Mouse (Mus musculus) CD4-positive, CD25-positive, alpha-beta regulatory T cell, adult 4 months (primary cell): ENCODE results near the gene Olig2. TPM values are rescaled to one million over a fixed set of nuclear protein-coding genes. Genes with fewer than 3 reads are reported as not detected.

Source experiments
- ATAC-seq: one replicate; pipeline ENCODE4 v1.8.0; 2017
- polyA plus RNA-seq, 2 experiments: library from polyadenylated mRNA; unstranded; fragments of 100-300 nt; shearing (Covaris generic); gene quantifications; one replicate each; pipeline ENCODE4 v1.2.1; 2017

Gene Olig2
- not detected for polyA plus RNA-seq

DNA sequence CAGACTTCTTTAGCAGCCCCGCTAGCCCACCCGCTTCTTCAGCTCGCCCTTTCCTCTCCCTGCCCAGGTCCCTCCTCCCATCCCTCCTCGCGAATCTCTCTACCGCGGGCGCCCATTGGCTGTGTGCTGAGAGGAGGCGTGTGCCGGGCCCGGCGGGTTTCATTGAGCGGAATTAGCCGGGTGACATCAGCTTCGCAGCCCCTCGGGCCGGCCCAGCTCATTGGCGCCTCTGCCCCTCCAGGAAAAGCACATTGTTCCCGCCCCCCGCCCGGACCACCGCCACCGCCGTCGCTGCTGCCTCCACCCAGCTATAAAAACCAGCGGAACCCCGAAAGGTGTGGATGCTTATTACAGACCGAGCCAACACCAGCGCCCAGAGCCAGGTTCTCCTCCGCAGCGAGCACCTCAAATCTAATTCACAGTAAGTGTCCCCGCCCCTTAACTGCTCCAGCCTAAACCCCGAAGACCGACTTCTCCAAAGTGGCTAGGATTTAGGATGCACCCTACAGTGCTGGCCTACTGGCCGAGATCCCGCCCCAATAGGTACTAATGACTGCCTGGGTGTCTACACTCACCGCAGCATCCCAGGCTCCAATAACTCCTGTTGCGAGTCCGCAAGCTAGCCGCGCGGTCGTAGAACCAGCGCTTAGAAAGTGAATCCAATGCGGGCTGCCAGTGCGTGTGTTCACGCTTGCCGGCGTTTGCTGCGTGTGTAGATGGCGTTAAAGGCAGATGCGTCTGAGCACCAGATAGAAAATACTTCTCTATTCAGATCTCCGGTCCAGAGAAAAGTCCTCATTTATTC lies at the start of gene Olig2:
Gene Olig2 (plus strand): TSS at position 225 of the 805 bp plus-strand sequence.
- ATAC-seq = no peak

DNA sequence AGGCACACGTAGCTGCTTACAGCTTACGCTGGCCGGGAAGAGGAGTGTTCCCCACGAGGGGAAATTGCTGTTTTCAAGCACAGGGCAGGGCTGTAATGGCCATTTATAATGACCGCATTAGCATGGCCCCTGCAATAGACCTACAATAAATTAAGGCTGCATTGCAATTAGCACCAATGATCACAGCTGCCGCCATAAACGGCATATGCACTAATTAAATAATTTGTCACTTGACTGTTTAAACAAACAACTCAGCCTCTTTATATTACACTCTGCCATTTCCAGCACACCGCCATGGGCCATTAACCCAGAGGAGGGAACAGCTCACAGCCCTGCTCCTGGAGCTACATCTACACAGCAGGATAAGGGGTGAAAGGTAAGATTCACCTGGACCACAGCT lies 49.4 kb upstream of the Olig2 start:
- no peak for ATAC-seq

DNA sequence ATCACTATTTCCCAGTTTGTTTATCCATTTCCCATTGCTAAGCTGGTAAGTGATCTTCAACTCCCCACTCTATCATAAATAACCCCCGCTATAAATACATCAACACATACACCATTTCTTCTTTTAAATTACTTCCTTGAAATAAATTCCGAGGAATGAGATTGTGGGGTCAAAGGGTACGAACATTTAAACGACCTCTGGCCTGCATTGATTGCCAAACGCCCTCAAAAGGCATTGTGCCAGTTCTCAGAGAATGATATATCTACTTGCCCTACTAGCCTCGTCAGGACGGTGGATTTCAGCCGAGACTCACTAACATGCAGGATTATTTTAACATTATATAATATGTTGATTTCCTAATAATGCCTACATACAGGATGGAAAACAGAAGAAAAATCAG lies 38.2 kb upstream of the Olig2 start:
- no peak for ATAC-seq

DNA sequence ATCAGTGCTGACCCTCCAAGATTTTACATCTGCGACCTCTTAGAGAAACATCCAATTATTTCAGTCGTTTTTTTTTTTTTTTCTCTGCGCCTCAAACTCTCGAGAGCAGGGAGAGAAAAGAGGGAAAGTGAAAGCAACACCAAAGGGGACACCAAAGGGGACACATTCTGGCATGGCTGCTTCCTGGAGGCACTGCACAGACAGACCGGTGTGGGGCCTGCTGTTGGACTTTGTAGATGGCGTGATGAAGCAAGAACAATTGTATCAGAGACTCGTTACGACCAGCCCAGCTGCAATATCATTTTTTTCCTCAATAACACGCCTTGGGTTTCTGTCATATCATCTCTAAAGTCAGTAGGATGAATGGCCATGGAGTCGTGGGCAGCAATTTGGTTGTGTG lies 37.6 kb upstream of the Olig2 start:
- no peak for ATAC-seq

DNA sequence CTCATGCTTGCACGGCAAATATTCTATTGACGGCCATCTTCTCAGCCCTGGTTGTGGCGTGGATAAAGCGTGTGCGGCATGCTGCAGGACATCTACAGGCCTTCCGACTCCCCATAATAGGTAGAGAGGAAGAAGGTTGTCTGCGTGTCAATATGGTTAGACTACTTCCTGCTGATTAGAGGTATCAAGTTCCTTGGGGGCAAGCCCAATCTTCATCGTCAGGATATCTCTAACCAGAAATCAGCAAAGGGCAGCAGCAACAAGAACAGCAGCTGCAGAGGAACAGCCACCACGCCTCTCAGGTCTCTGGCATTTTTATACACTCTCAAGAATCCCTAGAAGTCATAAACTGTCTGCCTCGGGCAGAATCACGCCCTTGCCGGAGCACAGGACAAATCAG lies 37.0 kb upstream of the Olig2 start:
- ATAC-seq = no peak

DNA sequence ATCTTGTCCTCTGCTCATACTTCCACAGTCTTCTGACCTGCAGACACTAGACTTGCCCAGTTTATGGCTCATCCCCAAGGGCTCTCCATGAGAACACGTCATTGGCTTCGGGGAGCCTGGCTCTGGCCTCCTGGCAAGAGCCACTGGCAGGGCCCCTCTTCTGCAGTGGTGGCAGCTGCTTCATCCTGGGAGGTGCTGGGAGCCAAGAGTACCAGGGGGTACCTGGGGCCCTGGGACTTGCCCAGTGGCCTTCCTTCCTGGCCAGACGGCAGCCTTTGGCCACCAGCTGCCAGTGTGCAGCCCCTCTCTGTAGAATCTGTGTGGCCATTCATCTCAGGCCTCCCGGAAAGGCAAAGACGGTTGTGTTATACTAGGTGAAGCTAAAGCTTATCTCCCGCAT lies 34.0 kb upstream of the Olig2 start:
- no peak for ATAC-seq

DNA sequence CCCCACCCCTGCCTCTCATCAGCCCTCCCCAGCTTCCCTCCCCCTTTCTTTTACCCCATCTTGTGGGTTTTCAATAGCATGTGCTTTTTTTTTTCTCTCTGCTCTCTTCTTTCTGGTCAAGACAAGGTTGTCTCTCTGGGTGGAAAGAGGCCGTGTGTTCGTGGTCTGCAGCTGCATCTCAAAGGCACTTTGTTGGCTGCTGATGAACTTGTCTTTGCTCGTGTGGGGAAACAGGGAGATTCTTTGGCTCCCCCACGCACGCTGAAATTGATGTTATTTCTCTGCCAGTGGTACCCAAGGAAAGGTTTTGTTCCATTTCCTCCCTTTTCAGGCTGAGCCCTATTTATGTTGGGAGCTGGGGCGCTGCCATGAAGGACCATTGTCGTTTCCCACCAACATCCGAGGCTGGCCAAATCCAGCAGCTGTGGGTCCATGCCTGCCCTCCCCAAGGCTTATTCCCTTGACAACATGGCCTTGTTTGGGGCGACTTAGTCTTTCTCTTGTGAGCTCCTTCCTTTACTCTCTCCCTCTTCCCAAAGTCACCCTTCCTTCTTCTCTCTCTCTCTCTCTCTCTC lies 33.5 kb upstream of the Olig2 start:
- no peak for ATAC-seq

DNA sequence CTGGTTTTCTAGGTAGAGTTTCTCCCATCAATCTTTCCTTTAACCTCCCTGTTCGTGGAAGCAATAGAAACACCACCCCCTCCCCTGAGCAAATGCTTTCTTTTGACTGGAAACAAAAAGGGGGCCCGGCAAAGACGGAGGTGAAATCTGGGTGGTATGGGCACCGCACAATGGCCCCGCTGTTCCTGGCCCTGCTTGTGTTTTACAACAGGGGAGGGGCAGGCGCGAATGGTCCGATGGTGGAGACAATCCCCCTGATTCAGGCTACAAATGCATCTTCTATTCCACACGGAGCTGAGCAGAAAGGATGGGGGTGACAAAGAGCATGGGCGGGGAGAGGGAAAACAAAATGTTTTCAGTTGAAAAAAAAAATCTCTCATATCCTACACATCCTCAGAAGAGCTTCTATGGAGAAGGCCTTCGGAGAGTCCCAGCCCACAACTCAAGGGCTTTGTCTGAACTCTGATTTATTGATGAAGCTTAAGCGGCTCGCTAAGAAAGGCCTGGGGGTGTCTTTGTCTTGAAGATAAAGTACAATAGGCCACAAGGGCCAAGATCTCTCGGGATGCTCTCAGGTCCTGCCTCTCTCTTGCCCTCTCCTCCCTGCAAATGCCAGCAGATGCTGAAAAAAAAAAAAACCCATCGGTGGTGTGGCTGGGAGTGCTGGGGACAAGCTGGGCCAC lies 32.4 kb upstream of the Olig2 start:
- ATAC-seq = no peak

DNA sequence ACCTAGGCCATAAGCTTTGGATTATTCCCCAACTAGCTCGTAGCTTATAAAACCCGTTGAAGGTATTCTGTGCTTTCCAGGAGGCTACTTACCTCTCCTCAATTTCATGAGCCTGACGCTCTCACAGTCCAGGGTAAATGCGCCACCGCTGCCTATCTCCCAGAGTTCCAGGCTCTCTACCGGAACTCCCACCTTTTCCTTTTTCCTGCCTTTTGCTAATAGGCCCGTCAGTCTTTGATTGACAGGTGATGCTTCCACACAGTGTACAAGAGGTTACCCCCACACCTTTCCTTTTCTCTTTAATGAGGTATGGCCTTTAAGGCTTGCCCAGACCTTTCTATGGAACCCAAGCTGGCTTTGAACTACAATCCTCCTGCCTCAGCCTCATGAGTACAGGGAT lies 25.4 kb upstream of the Olig2 start:
- no peak for ATAC-seq

DNA sequence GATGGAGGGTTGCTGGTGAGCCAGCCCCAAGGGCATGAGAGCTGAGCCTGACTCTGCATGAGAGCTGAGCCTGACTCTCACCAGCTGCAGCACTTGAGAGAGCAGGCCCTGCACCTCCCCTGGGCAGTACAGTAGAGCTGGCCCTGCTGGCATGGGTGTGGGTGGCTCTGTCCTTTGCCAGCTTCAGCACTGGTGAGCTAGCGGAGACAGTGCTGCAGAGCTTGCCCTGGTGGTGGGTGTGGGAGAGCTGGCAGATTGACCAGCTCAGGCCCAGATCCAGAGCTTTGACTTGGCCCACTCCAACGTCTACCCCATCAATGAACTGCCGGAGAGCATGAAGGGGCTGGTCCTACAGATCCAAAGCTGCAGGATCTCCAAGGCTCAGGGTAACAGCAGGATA lies 22.3 kb upstream of the Olig2 start:
- no peak for ATAC-seq

DNA sequence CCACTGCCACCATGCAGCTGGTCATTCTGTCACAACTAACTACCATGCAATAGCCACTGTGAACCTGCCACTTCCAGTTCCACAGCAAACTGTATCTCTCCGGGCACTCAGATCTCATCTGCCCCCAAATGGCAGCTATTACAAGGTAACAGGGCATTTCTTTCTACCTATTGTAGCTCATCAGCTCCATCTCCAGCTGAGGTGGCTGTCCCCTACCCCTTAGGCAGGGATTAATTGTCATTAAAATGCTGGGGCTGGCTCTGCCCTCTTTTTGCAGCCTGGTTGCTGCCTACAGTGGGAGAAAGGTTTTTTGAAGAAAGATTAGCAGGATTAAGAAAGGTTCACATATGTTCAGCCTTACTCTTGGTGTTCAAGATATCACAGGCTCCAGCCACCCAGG lies 18.9 kb upstream of the Olig2 start:
- no peak for ATAC-seq

DNA sequence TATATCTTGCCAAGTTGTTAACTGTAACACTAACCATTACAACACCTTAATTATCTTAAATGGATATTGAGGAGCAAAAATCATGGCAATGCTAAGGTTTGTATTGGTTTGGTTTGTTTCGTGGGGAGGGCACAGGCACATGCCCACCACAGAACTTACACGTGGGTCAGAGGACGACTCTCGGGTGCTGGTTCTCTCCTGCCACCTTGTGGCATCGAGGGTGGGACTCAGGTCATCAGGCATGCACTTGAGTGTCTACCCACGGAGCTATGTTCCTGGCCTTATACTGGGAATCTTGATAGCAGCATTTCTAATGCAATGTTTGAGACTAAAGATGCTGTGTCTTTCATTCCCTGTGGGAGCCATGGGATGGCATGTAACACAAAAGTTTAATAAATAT lies 8.2 kb upstream of the Olig2 start:
- ATAC-seq = no peak

DNA sequence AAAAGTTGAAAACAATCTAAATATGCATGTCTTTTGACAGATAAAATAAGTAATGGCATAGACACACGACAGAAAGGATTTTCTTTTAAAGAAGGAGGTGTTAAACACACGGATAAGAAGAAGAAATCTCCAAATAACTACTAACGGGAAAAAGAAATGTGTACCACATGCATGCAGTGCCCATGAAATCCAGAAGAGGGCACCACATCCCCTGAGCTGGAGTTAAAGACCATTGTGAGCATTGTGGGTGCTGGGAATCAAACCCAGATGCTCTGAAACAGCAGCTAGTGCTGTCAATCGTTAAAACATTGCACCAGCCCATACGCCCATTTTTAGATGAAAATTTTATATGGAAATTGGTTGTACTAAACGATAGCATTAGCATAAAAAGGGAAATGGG lies 7.3 kb upstream of the Olig2 start:
- no peak for ATAC-seq

DNA sequence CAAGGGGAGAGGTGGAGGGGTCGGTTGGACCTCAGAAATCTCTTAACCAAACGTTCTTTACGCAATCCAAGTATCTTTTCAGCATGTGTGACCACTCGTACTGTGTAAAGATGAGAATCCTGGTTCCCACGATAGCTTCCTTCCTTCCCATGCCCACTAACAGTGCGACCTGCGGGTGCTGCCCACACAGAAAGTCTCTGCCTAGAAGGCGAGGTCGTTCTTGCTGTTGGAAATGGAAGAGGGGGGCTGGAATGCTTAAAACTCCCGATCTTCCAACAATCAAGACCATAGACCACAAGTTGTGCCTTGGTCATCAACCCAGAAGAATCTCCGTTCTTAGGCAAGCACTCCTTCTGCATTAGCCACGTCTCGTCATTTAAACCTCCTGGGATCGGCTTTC lies 6.0 kb upstream of the Olig2 start:
- no peak for ATAC-seq

DNA sequence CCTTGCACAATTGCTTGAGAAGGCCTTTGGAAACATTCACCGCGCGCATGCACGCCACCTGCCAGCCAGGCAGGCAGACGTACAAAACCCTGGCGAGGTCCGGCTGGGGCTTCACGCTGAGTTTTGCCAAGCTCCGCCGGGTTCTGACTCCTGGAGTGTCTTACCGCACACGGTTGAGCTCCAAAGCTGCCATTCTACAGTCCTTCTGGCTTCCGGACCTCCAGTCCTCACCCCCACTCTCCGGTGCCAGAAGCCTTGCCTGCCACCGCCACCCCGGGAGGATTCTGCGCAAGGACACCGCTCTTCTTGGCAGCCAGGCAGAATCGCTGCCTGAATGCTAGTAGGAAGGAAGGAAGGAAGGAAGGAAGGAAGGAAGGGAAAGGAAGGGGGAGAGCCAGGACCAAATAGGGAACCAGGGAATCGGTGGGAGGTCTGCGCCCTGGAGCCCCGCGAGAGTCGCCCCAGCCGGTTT lies 3.0 kb upstream of the Olig2 start:
- no peak for ATAC-seq

DNA sequence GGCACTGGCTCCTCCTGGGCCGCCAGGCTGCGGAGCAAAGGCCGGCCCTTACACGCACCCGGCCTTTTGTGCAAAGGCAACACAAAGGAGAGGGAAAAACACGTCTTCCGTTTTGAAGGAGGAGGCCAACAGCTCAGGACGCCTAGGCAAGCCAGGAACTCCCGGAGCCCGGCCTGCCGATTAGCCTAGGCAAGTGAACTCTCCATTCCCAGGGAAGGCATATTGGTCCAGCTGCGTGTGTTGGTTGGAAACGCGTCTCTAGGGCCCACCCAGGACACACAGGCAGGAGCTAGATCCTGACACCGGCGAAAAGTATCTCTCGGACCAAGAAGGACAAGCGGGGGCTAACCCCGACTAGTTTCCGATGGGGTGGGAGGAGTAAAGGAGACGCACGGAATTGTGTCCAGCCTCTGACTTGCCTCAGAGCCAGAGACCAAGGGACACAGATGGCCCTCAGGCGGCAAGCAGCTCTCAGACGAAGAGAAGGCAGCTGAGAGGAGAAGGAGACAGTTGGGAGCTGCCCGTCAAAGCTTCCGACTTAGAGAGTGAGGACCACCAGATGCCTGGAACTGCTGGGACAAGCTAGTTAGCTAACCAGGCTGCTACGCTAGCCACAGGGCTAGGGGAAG lies 2.5 kb upstream of the Olig2 start:
- no peak for ATAC-seq

DNA sequence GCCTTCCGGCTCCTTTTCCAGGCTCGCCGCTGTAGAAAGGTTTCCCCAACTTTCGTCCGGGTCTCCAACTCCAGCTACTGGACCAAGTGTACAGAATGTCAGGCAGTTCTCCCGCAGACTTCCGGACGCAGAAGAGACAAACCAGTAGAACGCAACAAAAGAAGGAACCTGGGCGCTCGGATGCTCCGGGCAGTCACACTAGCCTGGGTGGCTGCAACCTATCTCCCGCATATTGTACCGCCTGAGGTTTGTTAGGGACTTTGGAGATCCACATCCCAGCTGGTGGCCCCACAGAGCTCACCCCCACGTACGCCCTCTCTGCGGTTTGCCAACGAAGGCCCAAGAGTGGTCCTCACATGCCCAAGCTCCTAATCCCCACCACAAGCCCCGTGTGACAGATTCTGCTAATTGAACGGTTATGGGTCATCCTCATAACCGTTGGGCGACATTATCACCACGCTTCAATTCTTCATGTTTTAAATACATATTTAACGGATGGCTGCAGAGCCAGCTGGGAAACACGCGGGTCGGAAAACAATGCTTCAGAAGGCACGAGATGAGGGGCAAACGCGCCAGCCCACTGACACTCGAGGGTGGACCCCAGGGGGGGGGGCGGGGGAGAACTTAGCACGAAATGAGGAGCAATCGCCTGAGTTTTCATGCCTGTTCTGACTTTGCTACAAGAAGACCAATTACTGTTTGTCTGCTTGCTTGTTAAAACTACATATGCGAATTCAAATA lies 1.8 kb upstream of the Olig2 start:
- no peak for ATAC-seq

DNA sequence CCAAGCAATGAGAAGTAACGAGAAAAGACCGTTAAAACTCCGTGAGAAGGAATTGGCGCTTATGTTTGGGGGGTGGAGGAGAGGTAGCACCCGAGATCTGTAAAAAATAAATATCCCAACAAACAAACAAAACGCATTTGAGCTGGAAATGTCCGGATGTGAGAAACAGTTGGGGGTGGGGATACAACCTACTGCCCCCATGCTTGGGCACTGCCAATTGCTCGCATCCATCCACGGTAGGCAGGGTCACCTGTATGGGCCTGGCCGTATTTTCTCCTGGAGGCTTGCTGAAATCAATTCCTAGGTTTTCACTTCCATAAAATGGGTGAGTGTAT lies 1.2 kb upstream of the Olig2 start:
- no peak for ATAC-seq

DNA sequence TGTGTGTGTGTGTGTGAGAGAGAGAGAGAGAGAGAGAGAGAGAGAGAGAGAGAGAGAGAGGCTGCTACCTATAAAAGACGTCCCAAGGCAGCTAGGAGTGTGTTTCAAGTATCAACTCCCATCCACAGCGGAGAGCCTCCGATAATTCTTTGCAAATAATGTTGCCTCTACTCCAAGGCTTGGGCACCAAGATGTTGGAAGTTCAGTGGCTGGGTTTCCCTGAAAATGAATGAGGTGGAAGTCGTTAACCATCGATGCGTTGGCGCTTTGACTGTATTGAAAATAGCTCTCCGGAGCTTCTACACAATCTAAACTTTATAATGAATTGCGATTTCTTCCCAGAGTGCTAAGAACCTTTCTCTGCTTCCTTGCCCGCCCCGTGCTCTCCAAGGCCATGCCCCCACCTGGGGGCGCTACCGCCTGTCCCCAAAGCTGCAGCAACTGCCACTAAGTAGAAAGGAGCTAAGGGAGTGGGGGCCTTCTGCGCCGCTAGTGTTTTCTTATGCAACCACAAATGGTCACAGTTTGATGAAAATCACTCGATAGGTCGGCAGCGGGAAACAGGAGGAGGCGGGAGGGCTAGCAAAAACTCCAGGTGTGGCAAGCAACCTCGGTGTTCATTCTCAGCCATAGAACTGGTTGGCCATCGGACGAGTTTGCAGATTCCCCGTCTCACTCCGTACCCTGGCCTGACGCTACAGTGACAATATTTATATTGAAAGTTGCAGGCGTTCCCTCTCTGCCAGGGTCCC lies 600 bp upstream of the Olig2 start:
- ATAC-seq = no peak

DNA sequence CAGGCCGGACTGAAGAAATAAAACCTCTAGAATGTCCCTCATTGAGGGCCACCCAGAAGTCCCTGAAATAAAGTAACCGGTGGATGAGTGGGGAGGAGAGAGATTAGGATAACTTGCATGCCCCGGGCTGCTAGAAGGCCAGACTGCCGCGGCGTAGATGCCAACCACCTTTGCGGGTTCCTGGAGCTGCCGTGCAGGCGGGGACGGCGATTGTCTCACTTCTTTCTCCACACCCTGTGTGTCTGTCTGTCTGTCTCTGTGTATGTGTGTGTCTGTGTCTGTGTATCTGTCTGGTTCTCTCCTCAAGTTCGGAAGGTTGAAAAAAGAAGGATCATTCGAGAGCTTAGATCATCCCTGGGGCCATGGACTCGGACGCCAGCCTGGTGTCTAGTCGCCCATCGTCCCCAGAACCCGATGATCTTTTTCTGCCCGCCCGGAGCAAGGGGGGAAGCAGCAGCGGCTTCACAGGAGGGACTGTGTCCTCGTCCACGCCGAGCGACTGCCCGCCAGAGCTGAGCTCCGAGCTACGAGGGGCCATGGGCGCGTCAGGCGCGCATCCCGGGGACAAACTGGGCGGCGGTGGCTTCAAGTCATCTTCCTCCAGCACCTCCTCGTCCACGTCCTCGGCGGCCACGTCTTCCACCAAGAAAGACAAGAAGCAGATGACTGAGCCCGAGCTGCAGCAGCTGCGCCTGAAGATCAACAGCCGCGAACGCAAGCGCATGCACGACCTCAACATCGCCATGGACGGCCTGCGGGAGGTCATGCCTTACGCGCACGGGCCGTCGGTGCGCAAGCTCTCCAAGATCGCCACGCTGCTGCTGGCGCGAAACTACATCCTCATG lies 1.0 kb downstream of the Olig2 start:
- ATAC-seq = no peak
